Mouse (Mus musculus) layer of hippocampus, adult 11-12 months (tissue): ENCODE measurements around the gene Vmn1r193.
"Not testable (repeated sequence)": the region's sequence is repeated elsewhere in the genome, so short reads cannot be mapped to it uniquely, and the experiment has no call there.

ENCODE experiments used
- DNase-seq: peaks from one replicate; pipeline ENCODE4 v3.0.0; 2022; ENCODE audit warnings: low spot score

The Vmn1r193 gene

GRCm38 (mm10) chr13:22223060-22223459, at the start of gene Vmn1r193:
TSS of gene Vmn1r193 (minus strand) at chr13:22223160.
- DNase-seq, result not testable (repeated sequence)

GRCm38 (mm10) chr13:22271721-22272120, 48.8 kb upstream of the Vmn1r193 start:
- no peak for DNase-seq

GRCm38 (mm10) chr13:22270222-22270621, 47.3 kb upstream of the Vmn1r193 start, which contains the start of gene Vmn1r195:
TSS of gene Vmn1r195 (plus strand) at chr13:22270522.
- DNase-seq, result not testable (repeated sequence)

- DNase-seq, result no peak
Observed at GRCm38 (mm10) chr13:22243915-22244314, 21.0 kb upstream of the Vmn1r193 start, which contains the start of gene Vmn1r194. TSS of gene Vmn1r194 (plus strand) at chr13:22244215.

- not testable (repeated sequence) for DNase-seq
Observed at GRCm38 (mm10) chr13:22192756-22193155, 30.2 kb downstream of the Vmn1r193 start.

- DNase-seq, result no peak
Observed at GRCm38 (mm10) chr13:22191041-22191440, 31.9 kb downstream of the Vmn1r193 start, which contains the start of gene Vmn1r192. TSS of gene Vmn1r192 (minus strand) at chr13:22191141.

GRCm38 (mm10) chr13:22190385-22190784, 32.6 kb downstream of the Vmn1r193 start:
- no peak for DNase-seq

- no peak for DNase-seq
Observed at GRCm38 (mm10) chr13:22189313-22189712, 33.6 kb downstream of the Vmn1r193 start.

- no peak for DNase-seq
Observed at GRCm38 (mm10) chr13:22183869-22184268, 39.1 kb downstream of the Vmn1r193 start, which contains the start of gene Vmn1r191. TSS of gene Vmn1r191 (minus strand) at chr13:22183969.

- DNase-seq, result no peak
Observed at GRCm38 (mm10) chr13:22168416-22168815, 54.5 kb downstream of the Vmn1r193 start.
